Mouse (Mus musculus) neural tube, embryonic 15.5 days (tissue): Measurements from ENCODE around the gene Snd1. TPM values are rescaled to one million over a fixed set of nuclear protein-coding genes. Genes with fewer than 3 reads are reported as not detected.

ENCODE experiments used
- ATAC-seq: fragments of 200-750 bp; cut with Nextera tagmentation; 2 replicates; pipeline ENCODE4 v1.8.0; 2017; ENCODE audit warnings: mild to moderate bottlenecking, moderate TSS enrichment, moderate library complexity; ENCODE audit not compliant: low FRiP score
- H3K27ac ChIP-seq: fragments of 300-500 bp; sonication (generic); replicated peaks from 2 replicates; pipeline ENCODE4 v1.5.1; 2015; ENCODE audit warnings: mild to moderate bottlenecking, inconsistent platforms
- H3K27me3 ChIP-seq: fragments of 300-500 bp; sonication (generic); replicated peaks from 2 replicates; pipeline ENCODE4 v1.6.1; 2015; ENCODE audit warnings: inconsistent platforms
- H3K36me3 ChIP-seq: fragments of 300-500 bp; sonication (generic); 2 replicates; pipeline ENCODE4 v1.6.1; 2015; ENCODE audit warnings: inconsistent platforms
- H3K4me1 ChIP-seq: fragments of 300-500 bp; sonication (generic); 2 replicates; pipeline ENCODE4 v1.6.1; 2015; ENCODE audit warnings: inconsistent platforms
- H3K4me2 ChIP-seq: fragments of 300-500 bp; sonication (generic); 2 replicates; pipeline ENCODE4 v1.6.1; 2015; ENCODE audit warnings: inconsistent platforms, mild to moderate bottlenecking, moderate library complexity
- H3K4me3 ChIP-seq: fragments of 300-500 bp; sonication (generic); replicated peaks from 2 replicates; pipeline ENCODE4 v1.5.1; 2015; ENCODE audit warnings: mild to moderate bottlenecking, inconsistent platforms
- H3K9ac ChIP-seq: fragments of 300-500 bp; sonication (generic); replicated peaks from 2 replicates; pipeline ENCODE4 v1.6.1; 2015; ENCODE audit warnings: mild to moderate bottlenecking, inconsistent platforms
- H3K9me3 ChIP-seq: fragments of 300-500 bp; sonication (generic); replicated peaks from 2 replicates; pipeline ENCODE4 v1.6.1; 2016; ENCODE audit warnings: inconsistent platforms
- WGBS: fragments of 180-500 bp; shearing (Covaris S2); methylation state at CpG from one replicate; pipeline ENCODE4 v1.1.7; 2015; ENCODE audit warnings: mixed read lengths; 5-methylcytosine and 5-hydroxymethylcytosine counted together
- polyA plus RNA-seq: library from polyadenylated mRNA; unstranded; fragments of >200 nt; fragmentation: Nextera tagmentation; extraction: Ambion mirVana; gene quantifications from 2 replicates; pipeline ENCODE4 v1.2.1, GENCODE M21; 2015

Gene Snd1
- polyA plus RNA-seq, 1 experiment from 2014 or later, result 71.1 TPM

DNA sequence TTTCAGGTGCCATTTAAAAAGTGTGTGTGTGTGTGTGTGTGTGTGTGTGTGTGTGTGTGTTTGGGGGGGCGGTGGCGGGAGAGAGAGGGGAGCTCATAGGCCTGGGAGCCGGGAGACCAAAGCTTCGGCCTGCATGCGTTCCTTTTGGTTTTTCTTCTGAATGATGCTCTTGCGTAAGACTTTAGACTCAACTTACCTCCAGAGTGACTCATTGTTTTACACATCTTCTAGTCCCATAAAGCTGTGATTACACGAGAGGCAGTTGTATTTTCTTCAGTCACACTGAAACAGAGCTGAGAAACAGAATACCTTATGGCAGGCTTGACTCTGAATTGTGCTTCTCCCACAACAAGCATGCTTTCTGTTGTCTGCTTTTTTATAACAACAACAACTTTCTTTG lies 12.0 kb downstream of the Snd1 start:
- no peak overlapping the region for H3K4me2 ChIP-seq
- no peaks in the 10 kb centered on the region for H3K27me3 ChIP-seq
- H3K27ac ChIP-seq, result no peak overlapping the region
- no peaks in the 10 kb centered on the region for H3K9me3 ChIP-seq
- WGBS, result 90% methylated on average over 7 of the region's 7 CpGs
- ATAC-seq, result no peak
- peaks cover 7% of the 10 kb centered on the region for H3K36me3 ChIP-seq
- peaks cover 33% of the 10 kb centered on the region for H3K4me1 ChIP-seq
- no peak overlapping the region for H3K4me3 ChIP-seq
- no peak overlapping the region for H3K9ac ChIP-seq

DNA sequence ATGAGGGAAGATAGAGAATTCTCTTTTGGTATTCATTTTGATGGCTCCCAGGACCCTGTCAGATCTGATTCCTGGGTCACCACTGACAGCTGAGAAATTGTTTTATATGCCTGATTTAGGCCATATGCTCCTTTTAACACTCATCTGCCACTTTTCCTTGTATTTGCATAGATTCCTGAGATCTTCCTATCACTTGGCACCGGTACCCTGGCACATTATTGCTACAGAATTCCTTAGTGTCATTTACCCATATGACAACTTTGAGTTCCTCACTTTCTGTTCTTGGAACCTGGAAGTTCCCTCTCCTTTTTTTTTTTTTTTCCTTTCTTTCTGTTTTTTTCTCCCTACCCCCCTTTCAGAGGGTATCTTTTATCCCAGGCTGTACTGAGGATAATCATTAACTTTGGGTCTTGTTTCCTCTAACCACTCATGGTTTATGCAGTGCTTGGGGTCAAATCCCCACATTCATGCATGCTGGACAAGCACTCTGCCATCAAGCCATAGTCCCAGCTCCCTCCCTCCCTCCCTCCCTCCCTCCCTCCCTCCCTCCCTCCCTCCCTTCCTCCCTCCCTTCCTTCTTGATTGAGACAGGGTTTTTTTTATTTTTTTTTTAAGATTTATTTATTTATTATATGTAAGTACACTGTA lies 13.4 kb downstream of the Snd1 start:
- Histone ChIP-seq H3K9ac (no peak overlapping the region), H3K27me3 (no peaks in the 10 kb centered on the region), H3K36me3 (peaks cover 13% of the 10 kb centered on the region), H3K4me1 (peaks cover 20% of the 10 kb centered on the region), H3K27ac (no peak overlapping the region), H3K4me2 (no peak overlapping the region), H3K4me3 (no peak overlapping the region), H3K9me3 (no peaks in the 10 kb centered on the region)
- no peak for ATAC-seq
- 72% methylated on average over 1 of the region's 1 CpGs for WGBS

DNA sequence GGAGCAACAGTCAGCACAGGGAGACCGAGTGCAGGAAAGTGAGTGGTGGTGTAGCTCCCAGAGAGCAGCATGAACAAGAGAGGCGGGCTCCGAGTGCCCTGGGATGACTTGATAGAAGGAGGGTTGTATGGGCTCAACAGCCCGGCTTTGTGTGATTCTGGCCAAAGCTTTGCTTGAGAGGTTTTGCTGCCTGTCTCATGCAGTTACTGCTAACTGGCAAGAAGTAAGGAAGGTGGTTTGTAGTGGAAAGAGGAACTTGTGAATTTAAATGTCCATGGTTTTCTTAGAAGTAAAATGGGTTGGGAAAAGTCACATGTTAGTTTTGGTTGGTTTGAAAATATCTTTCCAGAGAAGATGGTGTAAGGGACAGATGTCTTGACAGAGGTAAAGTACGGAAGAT lies 15.7 kb downstream of the Snd1 start:
- Histone ChIP-seq H3K9ac (no peak overlapping the region), H3K4me2 (no peak overlapping the region)
- 86% methylated on average over 5 of the region's 5 CpGs for WGBS

DNA sequence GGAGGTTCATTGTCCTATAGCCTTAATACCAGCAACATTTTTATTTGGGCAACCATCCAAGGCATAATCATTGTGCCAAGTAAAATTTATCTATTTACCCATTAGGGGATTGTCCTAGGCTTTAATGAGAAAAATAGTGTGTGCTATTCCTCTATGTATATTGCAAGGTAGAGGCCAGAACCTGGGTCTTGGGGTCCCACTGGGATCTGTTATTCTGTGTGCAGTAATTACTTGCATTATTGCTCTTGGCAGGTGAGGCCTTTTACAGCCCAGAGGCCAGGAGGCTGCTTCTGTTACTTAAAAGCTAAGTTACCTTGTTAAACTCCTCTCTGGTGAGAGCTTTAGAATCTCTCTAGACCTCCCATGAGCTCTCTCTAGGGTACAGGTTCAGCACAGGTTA lies 16.3 kb downstream of the Snd1 start:
- H3K9ac ChIP-seq, result no peak overlapping the region
- H3K4me2 ChIP-seq, result no peak overlapping the region
- no peak overlapping the region for H3K27ac ChIP-seq
- H3K9me3 ChIP-seq, result no peaks in the 10 kb centered on the region
- peaks cover 4% of the 10 kb centered on the region; the same call in 1 of the 2 replicates for H3K4me1 ChIP-seq
- H3K27me3 ChIP-seq, result no peaks in the 10 kb centered on the region
- no peak overlapping the region for H3K4me3 ChIP-seq
- H3K36me3 ChIP-seq, result peaks cover 9% of the 10 kb centered on the region
- ATAC-seq, result no peak

More for the DNA sequence above, 15.7 kb downstream of the Snd1 start:
- no peaks in the 10 kb centered on the region for H3K27me3 ChIP-seq
- H3K27ac ChIP-seq, result no peak overlapping the region
- ATAC-seq, result no peak
- H3K4me3 ChIP-seq, result no peak overlapping the region
- H3K9me3 ChIP-seq, result no peaks in the 10 kb centered on the region
- peaks cover 9% of the 10 kb centered on the region for H3K36me3 ChIP-seq
- H3K4me1 ChIP-seq, result peaks cover 4% of the 10 kb centered on the region; the same call in 1 of the 2 replicates

DNA sequence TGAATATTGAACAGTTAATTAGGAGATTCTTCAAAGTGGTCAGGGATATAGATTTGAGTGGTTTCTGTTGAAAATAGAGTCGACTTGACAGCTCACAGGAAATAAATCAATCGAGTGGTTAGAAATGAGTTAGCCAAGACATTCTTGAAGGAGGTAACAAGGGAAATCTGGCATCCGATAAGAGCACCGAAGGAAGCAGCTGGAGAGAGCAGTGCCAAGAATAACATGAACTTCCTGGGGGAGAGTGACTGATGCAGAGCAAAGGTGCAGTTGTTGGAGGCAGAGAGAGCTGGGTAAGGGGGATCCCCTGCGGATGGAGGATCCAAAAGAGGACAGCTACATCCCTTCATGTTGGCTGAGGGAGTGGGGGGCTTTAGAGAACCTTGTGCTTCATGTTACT lies 22.9 kb downstream of the Snd1 start:
- H3K4me3 ChIP-seq, result no peak overlapping the region
- H3K4me1 ChIP-seq, result no peaks in the 10 kb centered on the region
- peaks cover 3% of the 10 kb centered on the region for H3K36me3 ChIP-seq
- H3K27me3 ChIP-seq, result no peaks in the 10 kb centered on the region
- 83% methylated on average over 5 of the region's 5 CpGs for WGBS
- no peak overlapping the region for H3K9ac ChIP-seq
- H3K9me3 ChIP-seq, result no peaks in the 10 kb centered on the region
- no peak for ATAC-seq
- no peak overlapping the region for H3K27ac ChIP-seq
- no peak overlapping the region for H3K4me2 ChIP-seq

DNA sequence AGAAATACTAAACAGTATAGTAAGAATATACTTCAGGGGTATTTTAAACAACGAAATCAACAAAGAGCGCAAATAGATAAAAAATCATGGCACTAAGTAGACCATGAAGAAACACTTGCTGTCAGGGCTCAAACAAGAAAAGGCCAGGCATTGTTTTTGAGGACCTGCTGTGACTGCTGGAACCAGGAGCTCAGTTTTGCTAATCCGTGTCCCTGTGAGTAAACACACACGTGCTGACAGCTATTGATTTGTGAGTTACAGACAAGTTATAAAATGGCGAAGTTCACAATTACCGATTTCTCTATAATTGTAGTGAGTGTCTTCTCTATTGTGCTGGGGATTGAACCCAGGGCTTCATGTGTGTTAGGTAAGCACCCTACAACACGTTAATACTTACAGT lies 27.6 kb downstream of the Snd1 start:
- Histone ChIP-seq H3K4me2 (no peak overlapping the region), H3K9ac (no peak overlapping the region), H3K9me3 (no peaks in the 10 kb centered on the region), H3K27me3 (no peaks in the 10 kb centered on the region), H3K36me3 (no peaks in the 10 kb centered on the region), H3K27ac (no peak overlapping the region), H3K4me1 (no peaks in the 10 kb centered on the region), H3K4me3 (no peak overlapping the region)
- WGBS, result 91% methylated on average over 7 of the region's 7 CpGs
- no peak for ATAC-seq

DNA sequence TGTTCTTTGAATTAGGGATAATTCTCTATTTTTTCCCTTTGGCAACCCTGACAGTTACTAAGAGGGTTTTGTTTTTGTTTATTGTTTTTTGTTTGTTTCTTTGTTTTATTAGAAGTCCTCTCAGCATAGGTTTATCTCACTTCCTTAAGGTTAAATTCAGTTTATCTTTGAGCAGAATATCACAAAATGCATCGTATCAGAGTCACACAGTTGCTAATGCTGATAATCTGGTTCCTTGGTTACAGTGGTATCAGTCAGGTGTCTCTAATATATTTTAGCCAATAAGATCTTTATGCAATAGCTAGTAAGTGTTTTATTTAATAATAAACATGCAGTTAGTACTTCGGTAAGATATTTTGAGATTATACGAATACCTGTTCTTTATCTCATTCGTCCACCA lies 28.2 kb downstream of the Snd1 start:
- Histone ChIP-seq H3K4me1 (no peaks in the 10 kb centered on the region), H3K9ac (no peak overlapping the region), H3K4me2 (no peak overlapping the region), H3K27ac (no peak overlapping the region), H3K9me3 (no peaks in the 10 kb centered on the region), H3K36me3 (no peaks in the 10 kb centered on the region), H3K27me3 (no peaks in the 10 kb centered on the region), H3K4me3 (no peak overlapping the region)
- ATAC-seq, result no peak
- over 99% methylated on average over 4 of the region's 4 CpGs for WGBS

DNA sequence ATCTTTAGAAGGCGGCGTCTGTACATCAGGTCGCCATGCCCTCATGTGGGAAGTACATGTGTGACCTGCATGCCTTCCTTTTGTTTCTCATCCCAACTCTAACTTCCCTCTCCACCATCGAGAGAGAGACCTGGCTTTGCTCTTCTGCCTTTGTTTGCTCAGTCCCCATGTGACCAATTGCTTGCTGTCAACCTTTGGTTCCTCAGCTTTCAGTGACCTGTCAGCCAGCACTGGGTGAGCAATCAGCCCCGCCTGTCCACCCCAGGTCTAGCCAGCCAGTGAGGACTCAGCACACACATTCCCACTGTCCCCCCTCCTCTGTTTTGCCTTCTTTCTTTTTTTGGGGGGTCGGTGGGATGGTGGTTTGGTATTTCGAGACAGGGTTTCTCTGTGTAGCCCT lies 29.7 kb downstream of the Snd1 start:
- Histone ChIP-seq H3K4me3 (no peak overlapping the region), H3K36me3 (no peaks in the 10 kb centered on the region), H3K9me3 (no peaks in the 10 kb centered on the region), H3K4me2 (no peak overlapping the region), H3K27ac (no peak overlapping the region), H3K9ac (no peak overlapping the region), H3K27me3 (no peaks in the 10 kb centered on the region), H3K4me1 (no peaks in the 10 kb centered on the region)
- no peak for ATAC-seq
- 88% methylated on average over 7 of the region's 7 CpGs for WGBS

DNA sequence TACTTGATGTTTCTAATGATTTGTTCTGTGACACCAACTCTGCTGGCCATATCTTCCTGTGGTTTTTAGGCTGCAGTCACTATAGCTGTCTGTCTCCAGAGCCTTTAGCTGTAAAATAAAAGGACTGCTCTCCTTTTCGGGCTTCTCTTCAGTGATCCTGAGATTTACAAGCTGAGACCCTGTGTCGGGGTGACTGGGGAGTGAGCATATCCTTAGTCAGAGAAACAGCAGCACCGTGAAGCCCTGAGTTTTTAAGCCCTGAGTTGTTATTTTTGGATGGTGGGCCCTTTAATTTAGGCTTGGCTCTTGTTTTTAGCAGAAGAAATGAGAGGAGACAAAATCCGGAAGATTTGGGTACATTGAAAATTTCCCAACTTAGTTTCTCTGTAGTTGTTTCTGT lies 32.8 kb downstream of the Snd1 start:
- H3K4me1 ChIP-seq, result no peaks in the 10 kb centered on the region
- WGBS, result 61% methylated on average over 4 of the region's 4 CpGs
- no peaks in the 10 kb centered on the region; the same call in 1 of the 2 replicates for H3K36me3 ChIP-seq
- H3K9ac ChIP-seq, result no peak overlapping the region
- no peak overlapping the region for H3K4me3 ChIP-seq
- no peaks in the 10 kb centered on the region for H3K27me3 ChIP-seq
- ATAC-seq, result no peak
- H3K4me2 ChIP-seq, result no peak overlapping the region
- H3K9me3 ChIP-seq, result no peaks in the 10 kb centered on the region
- no peak overlapping the region for H3K27ac ChIP-seq

DNA sequence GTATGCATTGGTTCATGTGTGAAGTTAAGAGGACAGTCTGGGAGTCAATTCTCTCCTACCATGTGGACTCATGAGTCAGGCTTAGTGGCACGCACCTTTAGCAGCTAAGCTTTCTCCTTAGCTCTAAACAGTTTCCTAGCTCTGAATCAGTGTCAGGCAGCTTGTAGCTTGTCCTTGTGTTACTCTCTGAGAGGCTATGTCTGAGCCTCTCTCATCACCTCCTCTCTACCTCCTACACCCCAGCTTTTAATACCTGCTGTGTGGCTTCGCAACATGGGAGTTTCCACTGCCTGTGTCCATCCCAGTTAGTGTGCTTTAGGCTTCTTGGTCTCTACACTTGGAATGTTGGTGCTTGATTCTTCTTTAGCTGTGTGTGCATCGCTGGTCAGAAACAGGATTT lies 39.3 kb downstream of the Snd1 start:
- no peak overlapping the region for H3K4me2 ChIP-seq
- H3K9me3 ChIP-seq, result no peaks in the 10 kb centered on the region
- peaks cover 14% of the 10 kb centered on the region for H3K36me3 ChIP-seq
- no peak overlapping the region for H3K27ac ChIP-seq
- no peak overlapping the region for H3K9ac ChIP-seq
- ATAC-seq, result no peak
- no peaks in the 10 kb centered on the region for H3K4me1 ChIP-seq
- 92% methylated on average over 3 of the region's 3 CpGs for WGBS
- no peaks in the 10 kb centered on the region for H3K27me3 ChIP-seq
- H3K4me3 ChIP-seq, result no peak overlapping the region

DNA sequence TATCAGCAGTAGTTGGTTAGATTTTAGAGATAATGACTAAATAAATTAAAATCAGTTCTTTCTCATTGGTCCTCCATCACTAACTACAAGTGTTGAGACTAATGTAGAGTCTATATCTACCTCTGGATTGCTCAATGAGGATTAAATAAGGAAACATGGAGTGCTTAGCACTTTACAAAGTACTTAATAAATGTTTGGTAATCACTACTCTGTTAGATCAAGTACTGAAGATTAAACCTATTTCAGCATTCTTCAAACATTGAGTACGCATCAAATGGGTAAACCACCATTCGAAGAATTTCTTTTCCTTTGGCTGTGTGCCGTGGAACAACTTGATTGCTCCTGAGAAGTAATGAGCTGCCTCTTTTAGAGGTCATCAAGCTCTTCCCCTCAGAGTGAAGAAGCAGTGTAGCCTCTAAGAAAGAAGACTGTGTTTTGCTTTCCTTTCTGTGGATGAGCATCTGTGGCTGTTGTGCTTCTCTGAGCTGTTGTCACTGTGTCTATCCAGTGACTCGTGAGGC lies 40.0 kb downstream of the Snd1 start:
- 90% methylated on average over 4 of the region's 4 CpGs for WGBS

DNA sequence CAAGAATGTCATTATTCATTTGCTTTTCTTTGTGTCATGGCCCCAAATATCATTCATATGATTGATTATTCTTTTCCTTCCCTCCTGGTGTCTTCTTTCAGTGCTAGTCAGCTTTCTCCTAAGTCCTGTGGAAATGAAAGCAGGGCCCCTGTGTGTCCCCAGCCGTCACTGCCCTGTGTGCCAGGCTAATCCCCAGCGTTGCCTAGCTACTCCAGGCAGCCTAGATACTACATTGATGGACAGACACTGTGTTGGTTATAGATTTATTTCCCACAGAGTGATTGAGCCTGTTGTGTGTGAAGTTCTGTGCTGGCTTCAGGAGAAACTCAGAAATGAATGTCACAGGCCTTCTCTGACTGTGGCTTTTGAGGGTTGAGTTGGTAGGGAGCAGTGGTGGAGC lies 41.7 kb downstream of the Snd1 start:
- peaks cover 14% of the 10 kb centered on the region for H3K36me3 ChIP-seq
- no peak overlapping the region for H3K9ac ChIP-seq
- H3K27ac ChIP-seq, result no peak overlapping the region
- 70% methylated on average over 2 of the region's 2 CpGs for WGBS
- no peaks in the 10 kb centered on the region for H3K9me3 ChIP-seq
- no peak overlapping the region for H3K4me3 ChIP-seq
- H3K4me1 ChIP-seq, result no peaks in the 10 kb centered on the region
- H3K27me3 ChIP-seq, result no peaks in the 10 kb centered on the region
- no peak overlapping the region for H3K4me2 ChIP-seq
- no peak for ATAC-seq

More for the DNA sequence above, 40.0 kb downstream of the Snd1 start:
- H3K9me3 ChIP-seq, result no peaks in the 10 kb centered on the region
- H3K36me3 ChIP-seq, result peaks cover 14% of the 10 kb centered on the region
- no peaks in the 10 kb centered on the region for H3K27me3 ChIP-seq
- no peak for ATAC-seq
- no peak overlapping the region for H3K27ac ChIP-seq
- H3K4me2 ChIP-seq, result no peak overlapping the region
- no peak overlapping the region for H3K9ac ChIP-seq
- no peak overlapping the region for H3K4me3 ChIP-seq
- no peaks in the 10 kb centered on the region for H3K4me1 ChIP-seq
